Mouse (Mus musculus) erythroblast, embryonic 14.5 days (primary cell): Measurements from ENCODE around the gene Csk. TPM values are rescaled to one million over a fixed set of nuclear protein-coding genes. Genes with fewer than 3 reads are reported as not detected.

Experiments
- H3K27me3 ChIP-seq: 2 replicates; pipeline ENCODE4 v1.6.1; 2012; ENCODE audit warnings: inconsistent platforms; ENCODE audit not compliant: control insufficient read depth
- H3K36me3 ChIP-seq: 2 replicates; pipeline ENCODE4 v1.6.1; 2012; ENCODE audit warnings: mild to moderate bottlenecking, inconsistent platforms; ENCODE audit not compliant: control insufficient read depth
- H3K4me1 ChIP-seq: 2 replicates; pipeline ENCODE4 v1.6.1; 2012; ENCODE audit warnings: inconsistent platforms; ENCODE audit not compliant: control insufficient read depth
- H3K4me3 ChIP-seq: replicated peaks from 2 replicates; pipeline ENCODE3; 2012; ENCODE audit warnings: moderate library complexity, mild to moderate bottlenecking, inconsistent platforms
- H3K9me3 ChIP-seq: 2 replicates; pipeline ENCODE4 v1.6.1; 2012; ENCODE audit warnings: low read length, inconsistent platforms, mixed read lengths; ENCODE audit not compliant: control insufficient read depth
- GATA1 ChIP-seq: IDR thresholded peaks from 2 replicates; pipeline ENCODE4 v1.6.1; 2012; ENCODE audit warnings: low read length, inconsistent platforms, mixed read lengths
- TAL1 ChIP-seq: IDR thresholded peaks from 3 replicates; pipeline ENCODE4 v1.6.1; 2012; ENCODE audit warnings: low read length, inconsistent platforms, mixed read lengths
- polyA plus RNA-seq: library from polyadenylated mRNA; stranded (reverse); fragments of >175 nt; gene quantifications from 2 replicates; pipeline ENCODE4 v1.2.3, GENCODE M21; 2012

The Csk gene
- polyA plus RNA-seq, 1 experiment: 6.1 TPM

DNA sequence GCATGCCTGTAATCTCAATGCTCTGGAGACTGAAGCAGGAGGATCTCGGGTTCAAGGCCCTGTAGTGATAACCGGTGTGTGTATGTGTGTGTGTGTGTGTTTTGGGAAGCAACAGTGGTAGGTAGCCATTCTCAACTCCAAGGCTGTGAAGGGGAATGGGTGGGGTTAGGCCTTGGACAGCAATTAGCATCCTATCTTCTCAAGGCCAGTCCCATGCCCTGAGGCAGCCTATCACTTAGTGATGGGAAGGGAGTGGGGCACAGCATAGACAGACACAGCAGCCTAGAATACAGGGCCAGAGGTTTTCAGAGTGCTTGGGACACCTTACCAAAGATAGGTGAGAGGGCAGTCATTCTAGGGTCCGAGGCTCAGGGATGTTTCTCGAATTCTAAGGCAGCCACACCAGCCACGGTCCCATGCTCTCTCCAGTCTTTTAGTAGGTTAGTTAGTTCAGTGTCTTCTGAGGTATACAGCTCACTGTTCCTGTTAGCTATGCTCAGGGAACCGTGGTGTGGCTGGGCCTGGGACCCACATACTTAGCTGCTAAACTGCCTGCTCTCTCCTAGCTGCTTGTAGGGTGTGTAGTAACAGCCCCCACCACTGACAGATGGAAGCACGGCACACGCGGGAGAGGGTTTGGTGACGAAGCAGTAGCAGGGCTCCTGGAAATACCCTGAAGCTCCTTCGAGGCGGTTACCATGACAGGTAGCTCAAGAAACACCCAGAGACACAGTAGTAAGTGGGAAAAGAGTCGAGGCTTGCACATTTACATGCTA is 11.5 kb downstream of the Csk start:
- H3K4me3 ChIP-seq: no peak overlapping the region
- H3K4me1 ChIP-seq: peaks cover 91% of the 10 kb centered on the region
- H3K27me3 ChIP-seq: peaks cover 2% of the 10 kb centered on the region
- TF ChIP-seq TAL1: no peak
- TF ChIP-seq GATA1: no peak
- no peaks in the 10 kb centered on the region for H3K9me3 ChIP-seq
- peaks cover 29% of the 10 kb centered on the region for H3K36me3 ChIP-seq

DNA sequence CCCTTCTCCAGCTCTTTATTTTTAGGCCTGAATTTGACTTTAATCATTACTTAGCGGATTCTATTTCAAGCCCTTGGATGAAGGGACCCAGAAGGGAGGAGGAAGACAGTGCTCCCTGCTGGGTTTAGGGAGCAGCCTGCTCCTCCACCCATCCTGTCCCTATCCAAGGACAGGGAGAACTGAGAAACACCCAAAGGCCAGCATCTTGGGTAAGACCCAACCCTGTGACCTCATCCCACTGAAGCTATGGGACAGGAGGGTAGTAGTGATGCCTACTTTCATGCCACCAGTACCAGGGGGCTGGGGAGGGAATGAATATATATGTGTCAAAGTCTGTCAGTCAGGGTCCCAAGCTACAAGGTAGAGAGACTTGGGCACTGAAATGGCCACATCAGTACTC is 12.4 kb downstream of the Csk start:
- no peaks in the 10 kb centered on the region for H3K9me3 ChIP-seq
- peak overlapping the region; percentile 59 for H3K4me3 ChIP-seq
- H3K36me3 ChIP-seq: peaks cover 32% of the 10 kb centered on the region
- peaks cover 92% of the 10 kb centered on the region for H3K4me1 ChIP-seq
- TF ChIP-seq GATA1 (no peak), TAL1 (no peak)
- no peaks in the 10 kb centered on the region for H3K27me3 ChIP-seq

DNA sequence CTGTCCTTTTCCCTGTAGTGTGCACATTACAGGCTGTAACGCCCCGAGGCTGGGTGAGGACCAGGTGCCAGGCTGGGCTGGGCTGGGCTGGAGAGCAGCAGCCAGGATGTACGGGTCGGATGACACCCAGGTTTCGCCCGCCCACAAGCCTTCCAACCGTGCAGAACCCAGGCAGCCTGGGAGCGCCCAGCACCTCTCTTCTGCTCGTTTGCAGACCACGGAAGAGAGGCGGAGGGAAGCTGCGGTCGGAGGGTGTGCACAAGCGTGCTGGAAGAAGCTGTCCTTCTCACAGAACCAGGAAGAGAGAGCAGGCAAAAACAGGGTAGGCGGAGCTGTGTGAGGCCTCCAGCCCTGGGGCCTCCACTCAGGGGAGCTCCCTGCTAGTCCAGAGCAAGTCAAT is 13.0 kb downstream of the Csk start:
- H3K4me1 ChIP-seq: peaks cover 86% of the 10 kb centered on the region
- no peaks in the 10 kb centered on the region for H3K27me3 ChIP-seq
- H3K36me3 ChIP-seq: peaks cover 35% of the 10 kb centered on the region
- TF ChIP-seq TAL1: no peak
- TF ChIP-seq GATA1: no peak
- H3K9me3 ChIP-seq: no peaks in the 10 kb centered on the region
- H3K4me3 ChIP-seq: peak overlapping the region; percentile 59

DNA sequence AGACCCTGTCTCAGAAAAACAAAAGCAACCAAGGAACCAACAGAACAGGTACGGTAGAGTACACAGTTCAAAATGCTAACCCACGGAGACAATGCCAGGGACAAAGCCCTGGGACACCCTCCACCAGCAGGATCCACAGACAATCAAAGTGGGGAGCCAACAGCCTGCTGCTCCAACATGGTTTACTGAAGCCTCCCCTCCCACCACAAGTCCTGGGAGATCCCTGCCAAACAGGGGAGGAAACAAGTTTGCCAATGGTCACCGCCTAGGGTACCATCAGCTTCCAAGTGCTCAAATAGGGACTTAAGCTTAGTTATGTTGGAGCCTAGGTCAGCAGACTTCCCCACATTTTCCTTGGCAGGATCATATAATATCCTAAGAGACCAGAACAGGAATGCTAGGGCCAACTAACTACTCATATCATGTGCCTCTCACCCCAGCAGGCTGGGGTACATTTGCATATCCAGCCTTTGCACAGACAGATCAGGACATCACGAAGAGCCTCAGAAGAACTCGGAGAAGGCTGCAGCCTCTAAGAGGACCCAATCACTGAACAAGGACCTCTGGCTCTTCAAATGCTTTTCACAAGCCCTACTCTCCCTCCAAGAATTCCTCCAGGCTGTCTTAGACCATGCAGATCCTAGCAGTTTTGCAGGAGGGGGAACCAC is 13.6 kb downstream of the Csk start:
- Histone ChIP-seq H3K9me3 (no peaks in the 10 kb centered on the region), H3K36me3 (peaks cover 39% of the 10 kb centered on the region), H3K4me1 (peaks cover 86% of the 10 kb centered on the region), H3K27me3 (no peaks in the 10 kb centered on the region), H3K4me3 (peak overlapping the region; percentile 59)
- no peak for TF ChIP-seq TAL1
- TF ChIP-seq GATA1: no peak

DNA sequence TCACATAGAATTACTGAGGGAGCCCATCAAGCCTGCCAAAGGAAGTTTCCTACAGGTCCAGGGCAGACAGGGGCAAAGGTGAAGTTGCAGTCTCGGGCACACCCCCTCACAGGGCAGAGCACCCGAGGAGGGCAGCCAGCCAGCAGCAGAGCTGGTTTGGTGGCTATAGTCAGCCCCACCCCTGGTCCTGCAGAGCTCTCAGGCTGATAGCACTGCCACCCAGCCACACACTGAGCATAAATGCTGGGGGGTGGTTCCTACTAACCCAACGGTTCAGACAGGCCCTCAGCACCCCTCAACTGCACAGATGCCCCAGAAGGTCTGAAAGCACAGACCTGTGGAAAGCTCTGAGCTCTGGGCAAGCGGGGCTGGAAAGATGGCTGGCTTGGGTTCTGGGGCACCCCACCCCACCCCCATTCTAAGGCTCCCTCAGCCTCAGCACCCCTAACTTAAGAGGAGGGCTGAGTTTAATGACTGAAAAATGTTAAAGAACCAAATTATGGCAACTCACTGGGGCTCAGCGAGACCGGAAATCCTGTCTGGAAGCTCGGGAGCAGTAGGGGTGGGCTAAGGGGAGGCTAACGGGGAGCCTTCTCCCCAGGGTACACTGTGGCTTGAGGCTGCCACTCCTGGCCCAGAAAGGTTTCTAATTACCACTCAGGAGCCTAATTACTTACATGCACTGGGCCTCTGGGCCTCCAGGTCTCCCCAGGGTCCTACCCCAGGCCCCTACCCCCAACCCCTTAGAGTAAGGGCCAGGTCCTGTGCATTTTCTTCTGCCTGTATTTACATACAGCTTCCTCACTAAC is 14.6 kb downstream of the Csk start:
- Histone ChIP-seq H3K36me3 (peaks cover 48% of the 10 kb centered on the region), H3K9me3 (no peaks in the 10 kb centered on the region), H3K4me3 (peak overlapping the region; percentile 27), H3K27me3 (no peaks in the 10 kb centered on the region), H3K4me1 (peaks cover 85% of the 10 kb centered on the region)
- no peak for TF ChIP-seq GATA1
- no peak for TF ChIP-seq TAL1

DNA sequence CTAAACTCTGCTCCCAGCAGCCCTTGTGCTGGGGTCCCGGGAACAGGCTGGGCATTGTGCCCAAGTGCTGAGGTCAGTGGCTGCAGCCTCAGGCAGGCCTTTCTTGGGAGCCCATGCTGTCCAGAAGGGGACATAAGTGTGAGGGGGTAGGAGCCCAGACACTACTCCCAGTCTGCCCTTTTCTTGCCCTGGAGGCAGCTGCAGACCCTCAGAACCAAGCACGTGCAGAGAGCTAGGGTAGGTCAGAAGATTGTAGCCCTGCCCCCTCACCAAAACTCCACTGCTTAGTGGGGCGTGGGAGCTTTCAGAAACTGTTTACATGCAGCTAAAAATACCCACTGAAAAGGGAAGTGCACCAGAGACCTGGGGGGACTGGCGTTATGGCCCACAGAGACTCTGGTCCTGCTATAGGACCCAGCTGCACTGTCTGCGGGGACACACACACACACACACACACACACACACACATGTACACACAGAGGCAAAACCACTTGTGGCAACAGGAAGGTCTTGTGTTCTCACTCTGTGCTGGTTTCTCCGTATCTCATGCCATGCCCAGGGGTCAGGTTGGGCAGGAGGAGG is 15.6 kb downstream of the Csk start:
- Histone ChIP-seq H3K4me3 (no peak overlapping the region), H3K36me3 (peaks cover 57% of the 10 kb centered on the region)

DNA sequence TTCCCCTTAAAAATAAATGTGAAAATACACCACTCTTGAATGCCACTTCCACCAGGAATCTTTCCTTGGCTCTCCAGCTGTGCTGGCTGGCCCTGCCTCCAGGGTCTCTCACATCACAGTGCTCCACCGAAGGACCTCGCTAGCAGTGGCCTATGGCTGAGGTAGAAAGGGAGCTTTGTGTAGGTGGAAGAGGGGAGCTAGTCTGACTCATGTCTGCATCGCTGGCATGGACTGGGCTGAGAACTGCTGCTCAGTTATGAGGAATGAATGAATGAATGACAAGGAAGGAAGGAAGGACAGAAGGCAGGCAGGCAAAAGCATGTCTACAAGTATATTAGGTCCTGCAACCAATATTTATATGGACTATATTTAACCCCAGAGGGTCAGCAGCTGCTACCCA is 16.2 kb downstream of the Csk start:
- Histone ChIP-seq H3K27me3 (no peaks in the 10 kb centered on the region), H3K36me3 (peaks cover 58% of the 10 kb centered on the region), H3K9me3 (no peaks in the 10 kb centered on the region), H3K4me1 (peaks cover 85% of the 10 kb centered on the region), H3K4me3 (no peak overlapping the region)
- no peak for TF ChIP-seq GATA1
- TF ChIP-seq TAL1: no peak

More for the DNA sequence above, 15.6 kb downstream of the Csk start:
- no peak for TF ChIP-seq TAL1
- no peak for TF ChIP-seq GATA1
- Histone ChIP-seq H3K4me1 (peaks cover 85% of the 10 kb centered on the region), H3K27me3 (no peaks in the 10 kb centered on the region), H3K9me3 (no peaks in the 10 kb centered on the region)

DNA sequence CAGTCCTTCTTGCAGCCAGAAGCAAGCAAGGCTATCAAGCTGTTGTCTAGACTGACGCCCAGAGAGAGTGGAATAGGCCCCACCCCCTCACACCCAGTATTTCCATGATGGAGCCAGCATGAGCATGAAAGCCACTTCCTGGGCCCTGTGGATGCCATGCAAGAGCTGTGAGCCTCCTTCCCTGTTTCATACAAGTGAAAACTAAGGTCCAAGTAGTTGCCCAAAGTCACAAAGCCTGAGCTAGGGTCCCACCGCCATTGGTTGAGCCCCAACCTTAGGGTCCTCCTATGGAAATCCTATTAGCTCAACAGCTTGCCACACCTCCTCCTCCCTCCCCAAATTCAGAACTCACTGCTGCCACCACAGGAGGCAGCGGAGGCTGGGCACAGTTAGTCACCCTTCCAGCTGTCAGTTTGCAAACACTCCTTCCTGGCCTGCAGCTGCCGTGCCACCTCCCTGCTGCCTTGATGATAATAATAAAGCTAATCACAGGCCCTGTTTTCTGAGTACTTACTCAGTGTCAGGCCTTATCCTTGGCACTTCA is 19.9 kb downstream of the Csk start:
- H3K4me3 ChIP-seq: no peak overlapping the region
- peaks cover 57% of the 10 kb centered on the region for H3K4me1 ChIP-seq
- TF ChIP-seq GATA1 (no peak), TAL1 (no peak)
- H3K9me3 ChIP-seq: no peaks in the 10 kb centered on the region
- H3K36me3 ChIP-seq: peaks cover 79% of the 10 kb centered on the region
- H3K27me3 ChIP-seq: no peaks in the 10 kb centered on the region
